Mouse (Mus musculus): ENCODE data around the gene Gm28553. TPM values are rescaled to one million over a fixed set of nuclear protein-coding genes. Genes with fewer than 3 reads are reported as not detected.
"Not testable (repeated sequence)": the region's sequence is repeated elsewhere in the genome, so short reads cannot be mapped to it uniquely, and the experiment has no call there.

The Gm28553 gene
- not detected in 2 replicates for polyA plus RNA-seq (2016; fragmentation: Nextera tagmentation; extraction: Ambion mirVana)

DNA sequence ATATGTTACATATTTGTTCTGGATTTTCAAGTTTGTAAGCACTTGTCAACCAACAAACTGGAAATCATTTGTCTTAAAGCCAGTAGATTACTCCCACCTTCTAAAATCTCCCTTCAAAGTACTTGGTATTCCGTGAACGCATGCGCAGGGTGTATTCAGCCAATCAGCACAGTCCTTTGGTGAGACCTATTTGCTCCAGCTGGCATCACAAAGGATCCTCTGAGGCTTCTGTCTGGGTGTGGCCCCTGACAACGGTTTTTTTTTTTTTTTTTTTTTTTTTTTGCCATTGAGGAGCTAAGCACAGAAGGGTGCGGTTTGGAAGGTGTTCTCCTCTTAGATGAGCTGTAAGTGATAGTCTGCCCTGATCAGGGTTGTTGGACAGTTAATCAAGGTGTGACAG lies at the start of gene Gm28553:
Gene Gm28553 (plus strand): TSS at position 301 of the 400 bp plus-strand sequence.
- no CpG with 5 or more reads among the region's 5 CpGs for WGBS
- not testable (repeated sequence) for H3K27ac ChIP-seq; ATAC-seq (ENCODE audit: low FRiP score, low read depth); H3K27me3 ChIP-seq (replicated peaks); H3K36me3 ChIP-seq; H3K9ac ChIP-seq; H3K4me1 ChIP-seq; H3K4me2 ChIP-seq (replicated peaks); H3K4me3 ChIP-seq; H3K9me3 ChIP-seq
